Mouse (Mus musculus) leukemia stem cell, adult 10-12 weeks (primary cell): ENCODE measurements around the gene Scg5. TPM values are rescaled to one million over a fixed set of nuclear protein-coding genes. Genes with fewer than 3 reads are reported as not detected.

Experiments
- polyA plus RNA-seq: library from polyadenylated mRNA; stranded (reverse); fragments of >175 nt; gene quantifications from 2 replicates; pipeline ENCODE4 v1.2.3, GENCODE M21; 2012; ENCODE audit warnings: low replicate concordance

Scg5 gene
- 0.29 and 0.30 TPM in 2 replicates for polyA plus RNA-seq

GRCm38 (mm10) chr2:113828943-113829882 lies at the start of gene Scg5:
Gene Scg5, minus strand, starts transcription at chr2:113829121.

DNA sequence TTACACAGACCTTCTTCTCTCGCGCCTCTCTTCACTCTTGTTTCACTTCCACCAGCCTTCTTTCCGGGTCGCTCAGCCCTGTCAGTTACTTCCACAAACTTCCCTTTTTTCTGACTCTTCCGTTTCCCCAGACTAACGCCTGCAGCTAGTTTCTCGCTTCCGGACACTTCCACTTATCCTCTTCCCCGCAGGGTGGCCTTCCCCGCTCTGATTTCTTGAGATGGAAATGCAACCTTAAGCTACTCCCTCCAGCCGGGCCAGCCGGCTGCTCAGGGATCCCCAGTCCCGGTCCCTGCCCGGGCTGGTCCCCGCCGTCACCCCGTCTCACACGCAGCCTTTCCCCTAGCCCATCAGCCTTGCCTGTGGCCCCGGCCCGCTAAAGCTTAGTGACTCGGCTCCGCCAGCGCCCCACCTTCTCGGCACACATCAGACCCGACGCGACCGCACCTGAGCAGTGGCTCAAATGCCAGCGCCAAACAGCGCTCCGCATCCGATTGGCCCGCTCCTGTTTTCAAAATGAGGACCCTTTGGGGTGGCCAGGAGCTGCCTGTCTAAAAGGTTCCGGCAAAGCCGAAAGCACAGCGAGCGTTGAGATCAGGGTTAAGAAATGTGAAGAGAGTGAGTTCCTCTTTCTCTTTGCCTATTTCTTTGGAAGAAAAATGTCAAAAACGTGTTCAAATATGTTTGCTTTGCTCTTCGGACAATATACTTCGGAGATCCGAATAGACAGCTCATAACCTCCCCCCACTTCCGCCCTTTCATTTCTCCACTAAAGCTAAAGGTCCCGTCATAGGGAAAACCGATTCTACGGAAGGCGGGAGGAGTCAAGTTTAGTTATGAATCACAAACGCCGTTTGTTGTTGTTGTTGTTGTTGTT lies 19.6 kb upstream of the Scg5 start, which contains the start of gene Arhgap11a:
Gene Arhgap11a, minus strand, starts transcription at position 417 of the 877 bp plus-strand sequence.

DNA sequence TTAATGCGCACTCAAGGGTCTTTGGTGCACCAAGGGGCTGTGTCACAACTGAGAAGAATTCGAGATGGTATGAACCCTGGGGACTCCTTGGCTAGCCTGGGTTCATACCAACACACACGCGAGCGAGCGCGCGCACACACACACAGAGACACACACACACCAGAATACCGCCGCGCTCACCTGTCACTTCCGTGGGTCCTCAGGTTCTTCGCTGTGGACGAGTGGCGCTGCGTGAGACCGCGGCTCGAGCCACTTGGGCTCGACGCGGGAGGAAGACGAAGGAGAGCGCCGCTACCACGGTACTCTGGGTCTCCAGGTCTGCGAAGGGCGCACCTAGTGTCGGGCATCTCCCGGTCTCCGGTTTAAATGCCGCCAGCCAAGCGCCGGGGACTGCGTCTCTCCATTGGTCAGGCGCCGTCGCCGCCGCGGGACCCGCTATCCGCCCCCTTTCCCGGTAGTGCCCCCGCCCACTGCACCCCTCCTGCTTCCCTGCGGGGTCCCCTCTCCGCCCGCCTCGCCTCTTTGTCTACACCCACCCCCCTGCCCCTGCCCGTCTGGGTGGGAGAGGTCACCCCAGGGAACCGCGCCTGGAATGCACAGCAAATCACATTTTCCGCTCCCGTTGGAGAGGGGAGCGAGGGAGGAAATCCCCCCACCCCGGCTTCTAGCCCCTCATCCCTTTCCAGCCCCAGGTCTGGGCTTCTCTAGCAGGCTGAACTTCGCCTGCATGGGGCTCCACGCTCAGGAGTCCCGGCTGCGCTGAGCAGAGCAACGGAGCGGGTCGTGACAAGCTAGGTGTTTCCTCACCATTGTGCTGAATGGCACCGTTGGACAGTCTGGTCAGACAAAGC lies 70.4 kb downstream of the Scg5 start, which contains the start of gene Grem1:
Gene Grem1, minus strand, starts transcription at position 336 of the 851 bp plus-strand sequence.

Other genes with a start within 250 kb of the Scg5 start
- gene Grem1, start 70.5 kb downstream of the Scg5 start, polyA plus RNA-seq: not detected in 2 replicates
- gene Arhgap11a, start 19.5 kb upstream of the Scg5 start, polyA plus RNA-seq: 7.0 TPM in 2 replicates
- not detected in 2 replicates for gene Gjd2, start 184.5 kb upstream of the Scg5 start, polyA plus RNA-seq
- gene Actc1, start 224.4 kb upstream of the Scg5 start, polyA plus RNA-seq: not detected in 2 replicates